Mouse (Mus musculus) spleen, adult 2 months (tissue): Measurements from ENCODE around the gene Frmd8.

Source experiments
- CTCF ChIP-seq: fragments of 200-500 bp; IDR thresholded peaks from 2 replicates; pipeline ENCODE4 v1.5.1; 2011; ENCODE audit warnings: mild to moderate bottlenecking, inconsistent platforms; ENCODE audit not compliant: insufficient read depth, insufficient read length, insufficient replicate concordance; ENCODE audit errors: extremely low read depth
- POLR2A ChIP-seq: fragments of 200-500 bp; IDR thresholded peaks from 2 replicates; pipeline ENCODE4 v1.6.1; 2011; ENCODE audit warnings: low read depth, low read length, inconsistent platforms

DNA sequence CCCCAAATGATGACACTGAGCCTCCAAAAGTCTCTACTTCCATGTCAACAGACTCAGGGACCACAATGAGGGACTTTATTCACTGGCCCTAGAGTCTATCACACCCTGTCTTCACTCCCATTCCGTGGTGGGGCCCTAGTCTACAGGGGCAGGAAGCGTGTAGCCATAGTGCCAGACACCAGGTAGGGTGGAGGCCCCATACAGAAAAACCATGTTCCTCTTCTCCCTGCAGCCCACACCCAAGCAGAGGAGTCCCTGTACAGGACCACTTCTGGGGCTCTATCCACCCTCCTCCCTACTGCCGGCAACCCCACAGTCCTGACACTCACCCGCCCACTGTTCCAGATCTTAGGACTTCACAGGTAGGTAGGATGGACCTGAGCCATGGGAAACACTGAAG lies 2.5 kb downstream of the Frmd8 start:
- TF ChIP-seq CTCF (no peak), POLR2A (no peak)
